Mouse (Mus musculus): Measurements from ENCODE around the gene Ppp1r36.

Gene Ppp1r36

GRCm38 (mm10) chr12:76417433-76417854, at the start of gene Ppp1r36:
Gene Ppp1r36 (plus strand): TSS chr12:76417538.
- DNase-seq = peak; percentile 60 to 72

- DNase-seq = no peak
Measured at GRCm38 (mm10) chr12:76368201-76368789, 49.0 kb upstream of the Ppp1r36 start.

GRCm38 (mm10) chr12:76368790-76369205, 48.5 kb upstream of the Ppp1r36 start:
- DNase-seq = peak; percentile 65 to 77

DNA sequence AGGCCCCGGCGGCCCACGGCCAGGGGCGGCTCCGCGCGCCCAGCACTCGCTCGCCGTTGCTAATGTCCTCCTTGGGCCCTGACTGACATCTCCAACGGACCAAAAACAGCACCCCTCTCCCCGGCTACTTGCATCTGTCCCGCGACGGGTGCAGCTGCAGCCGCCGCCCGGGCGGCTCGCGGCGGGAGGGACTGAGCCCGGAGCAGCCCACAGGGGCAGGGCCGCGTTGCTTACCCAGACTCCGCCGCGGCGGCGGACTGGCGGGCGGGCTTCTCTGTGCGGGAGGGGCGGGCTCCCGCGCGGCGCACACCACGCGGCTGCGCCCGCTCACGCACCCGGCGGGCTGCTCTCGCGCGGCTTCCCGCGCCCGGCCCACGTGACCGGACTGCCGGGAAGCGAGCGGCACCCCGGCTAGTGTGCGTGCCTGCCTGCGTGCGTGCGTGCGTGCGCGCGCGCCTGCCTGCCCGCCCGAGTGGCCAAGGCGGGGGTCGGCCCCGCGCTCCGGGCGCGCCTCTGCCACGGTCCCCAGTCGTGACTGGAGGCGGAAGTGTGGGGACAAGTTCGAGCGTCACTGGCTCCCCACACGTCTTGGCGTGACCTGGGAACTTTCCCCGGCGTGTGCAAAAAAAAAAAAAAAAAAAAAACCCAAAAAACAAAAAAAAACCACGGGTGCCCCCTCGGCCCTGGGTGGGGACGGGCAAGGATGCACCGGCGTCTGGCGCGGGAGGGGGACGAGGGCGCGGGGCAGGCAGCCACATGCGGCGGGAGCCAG, 47.9 kb upstream of the Ppp1r36 start, which contains the start of gene Zbtb25:
TSS of gene Zbtb25 (minus strand) at position 397 of the 772 bp plus-strand sequence.
- peak; percentile 83 to 92 for DNase-seq

DNA sequence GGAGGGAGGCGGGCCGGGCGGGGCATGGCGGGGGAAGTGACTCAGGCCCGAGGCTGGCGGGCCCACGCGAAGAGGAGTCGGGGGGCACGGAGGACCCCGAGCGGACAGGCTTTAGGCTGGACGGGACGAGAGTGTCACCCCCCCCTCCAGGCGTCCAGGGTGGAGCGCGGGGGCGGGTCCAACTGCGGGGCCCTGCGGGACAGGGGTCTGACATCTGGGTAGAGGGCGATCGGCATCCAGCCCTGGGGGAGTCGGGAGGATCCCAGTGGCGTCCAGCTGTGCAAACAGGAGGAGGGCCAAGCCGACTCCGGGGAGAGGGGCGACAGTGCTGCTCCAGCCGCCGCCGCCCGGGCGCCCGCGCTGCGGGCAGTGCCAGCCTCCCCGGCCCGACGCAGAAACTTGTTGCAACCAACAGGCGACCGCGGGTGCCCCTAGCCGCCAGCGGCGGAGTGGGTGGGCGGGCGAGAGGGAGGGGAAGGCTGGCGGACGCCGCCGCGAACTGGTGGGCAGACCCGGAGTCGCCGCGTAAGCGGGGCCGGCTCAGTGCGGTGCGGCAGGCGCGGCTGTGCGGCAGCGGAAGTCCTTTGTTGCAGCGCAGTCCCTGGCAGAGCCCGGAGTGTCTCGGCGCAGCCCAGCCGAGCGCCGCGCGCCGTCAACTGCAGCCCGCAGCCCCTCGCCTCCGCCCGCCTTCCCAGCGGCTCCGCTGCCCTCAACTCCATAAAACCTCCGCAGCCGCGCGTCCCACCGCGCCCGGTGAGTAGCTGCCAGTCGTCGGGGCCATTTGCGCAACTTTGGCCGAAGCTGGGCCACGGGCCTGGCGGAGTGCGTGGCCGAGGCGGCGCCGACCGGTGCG, 47.1 kb upstream of the Ppp1r36 start, which contains the start of gene Zbtb1:
TSS of gene Zbtb1 (plus strand) at position 289 of the 853 bp plus-strand sequence.
- DNase-seq = peak; percentile 83 to 91

DNA sequence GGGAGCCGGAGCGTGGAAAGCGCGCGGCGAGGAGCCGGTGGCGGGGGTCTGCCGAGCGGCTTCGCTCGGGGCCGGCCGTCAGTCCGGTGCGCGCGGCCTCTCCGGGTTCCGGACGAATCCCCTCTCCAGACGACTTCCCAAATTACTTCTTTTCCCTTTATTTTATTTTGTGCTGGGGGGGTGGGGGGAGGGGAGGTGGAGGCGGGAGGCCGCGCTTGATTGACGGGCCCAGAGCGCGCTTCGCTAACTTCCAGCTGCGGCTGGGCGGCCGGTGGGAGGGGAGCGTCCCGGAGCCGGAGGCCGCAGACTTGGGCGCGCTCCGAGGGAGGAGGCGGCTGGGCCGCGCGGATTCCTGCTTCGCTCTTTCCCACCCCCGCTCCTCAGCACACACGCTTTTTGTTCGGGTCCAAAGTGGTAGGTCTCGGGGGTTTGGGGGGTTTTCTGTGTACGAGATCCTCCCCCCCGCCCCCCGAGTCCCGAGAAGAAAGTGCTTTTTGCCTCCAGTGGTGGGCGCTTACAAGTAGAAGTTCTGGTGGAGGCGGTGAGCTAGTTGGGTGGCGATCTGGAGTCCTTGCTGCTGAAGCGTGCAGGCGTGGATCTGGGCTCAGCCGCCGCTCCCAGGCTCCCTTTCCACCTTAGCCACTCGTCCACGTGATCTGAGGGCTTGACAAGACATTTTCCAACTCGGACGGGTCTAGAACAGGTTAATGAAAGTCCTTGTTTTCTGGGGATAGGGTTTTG, 46.3 kb upstream of the Ppp1r36 start:
- peak; percentile 86 to 92 for DNase-seq

- DNase-seq = no peak
Measured at GRCm38 (mm10) chr12:76372046-76372445, 45.3 kb upstream of the Ppp1r36 start.

GRCm38 (mm10) chr12:76372881-76373818, 44.2 kb upstream of the Ppp1r36 start:
- DNase-seq = peak; percentile 22 to 27

- DNase-seq = no peak
Measured at GRCm38 (mm10) chr12:76373991-76374390, 43.3 kb upstream of the Ppp1r36 start.

DNA sequence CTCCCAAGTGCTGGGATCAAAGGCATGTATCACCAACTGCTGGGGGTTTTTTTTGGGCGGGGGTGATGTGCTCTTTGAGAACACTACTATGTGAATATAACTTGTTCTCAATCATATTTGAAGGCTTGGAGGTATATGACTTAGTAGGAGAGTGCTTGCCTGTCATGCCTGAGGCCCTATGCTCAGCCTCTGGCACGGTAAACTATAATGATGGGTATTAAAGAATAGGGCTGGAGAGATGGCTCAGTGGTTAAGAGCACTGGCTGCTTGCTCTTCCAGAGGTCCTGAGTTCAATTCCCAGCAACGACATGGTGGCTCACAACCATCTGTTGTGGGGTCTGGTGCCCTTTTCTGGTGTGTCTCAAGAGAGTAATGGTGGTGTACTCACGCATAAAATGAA, 42.4 kb upstream of the Ppp1r36 start:
- no peak for DNase-seq

GRCm38 (mm10) chr12:76375506-76375905, 41.8 kb upstream of the Ppp1r36 start:
- DNase-seq = no peak

DNA sequence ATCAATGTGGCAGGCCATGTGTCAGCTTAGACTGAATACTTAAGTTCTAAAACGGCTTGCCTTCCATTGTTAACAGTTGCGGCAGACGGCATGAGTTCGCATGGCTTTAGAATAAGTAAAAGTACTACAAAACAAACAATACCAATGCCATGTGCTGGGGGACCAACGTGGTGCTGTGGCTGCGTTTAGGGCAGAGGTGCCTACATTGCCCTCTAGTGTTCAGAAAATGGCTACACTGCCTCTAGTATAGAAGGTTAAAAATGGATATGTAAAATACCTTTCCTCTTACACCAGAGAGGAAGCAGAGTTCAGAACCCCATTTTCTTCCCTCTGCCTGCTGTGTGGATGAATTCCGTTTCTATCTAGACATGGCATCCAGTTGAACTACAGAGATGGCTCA, 40.7 kb upstream of the Ppp1r36 start:
- DNase-seq = peak in 1 of 2 experiments; percentile 36

DNA sequence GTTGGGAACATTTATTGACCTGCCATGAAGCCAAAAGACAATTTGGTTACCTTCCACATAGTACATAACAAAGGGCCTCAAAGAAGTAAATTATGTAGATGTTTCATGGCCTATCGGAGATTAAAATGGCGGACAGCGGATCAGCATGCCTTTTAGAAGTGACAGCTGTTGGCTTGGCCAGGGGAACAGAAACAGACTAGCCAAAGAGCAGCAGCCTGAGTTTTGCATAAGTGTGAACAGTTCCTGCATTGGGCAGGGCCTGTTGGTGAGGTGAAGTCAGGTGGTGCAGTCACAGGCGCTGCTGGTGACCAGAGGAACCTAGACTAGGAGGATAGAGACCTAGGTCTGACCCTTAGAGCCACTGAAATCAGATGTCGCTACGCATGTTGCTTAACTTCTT, 40.3 kb upstream of the Ppp1r36 start:
- DNase-seq = no peak

DNA sequence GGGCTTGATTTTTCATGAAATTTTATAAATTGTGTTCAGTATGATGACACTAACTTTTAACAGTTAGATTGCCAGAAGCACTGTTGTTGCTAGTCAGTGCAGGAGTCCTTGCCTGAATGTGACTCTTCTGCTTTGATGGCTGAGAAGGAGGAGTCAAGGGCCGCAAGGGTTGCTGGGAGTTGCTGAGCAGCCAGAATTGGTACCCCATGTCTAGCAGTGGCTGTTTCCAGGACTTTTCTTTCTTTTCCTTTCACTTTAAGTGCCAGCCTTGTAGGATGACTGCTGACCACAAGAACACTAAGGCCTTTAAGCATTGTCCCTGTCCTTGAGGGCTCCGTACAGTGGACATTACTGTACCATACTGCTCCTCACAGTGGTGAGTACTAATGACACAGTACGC, 39.6 kb upstream of the Ppp1r36 start:
- no peak for DNase-seq

- no peak for DNase-seq
Measured at GRCm38 (mm10) chr12:76378556-76378955, 38.8 kb upstream of the Ppp1r36 start.

- DNase-seq = no peak
Measured at GRCm38 (mm10) chr12:76380151-76380550, 37.2 kb upstream of the Ppp1r36 start.

DNA sequence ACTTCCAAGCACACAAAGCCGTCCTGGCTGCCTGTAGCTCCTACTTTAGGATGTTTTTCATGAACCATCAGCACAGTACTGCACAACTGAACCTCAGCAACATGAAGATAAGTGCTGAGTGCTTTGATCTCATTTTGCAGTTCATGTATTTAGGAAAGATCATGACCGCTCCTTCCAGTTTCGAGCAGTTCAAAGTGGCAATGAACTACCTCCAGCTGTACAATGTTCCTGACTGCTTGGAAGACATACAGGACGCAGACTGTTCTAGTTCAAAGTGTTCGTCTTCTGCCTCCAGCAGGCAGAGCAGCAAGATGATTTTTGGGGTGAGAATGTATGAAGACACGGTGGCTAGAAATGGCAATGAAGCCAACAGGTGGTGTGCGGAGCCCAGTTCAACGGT, 32.0 kb upstream of the Ppp1r36 start:
- DNase-seq = no peak

DNA sequence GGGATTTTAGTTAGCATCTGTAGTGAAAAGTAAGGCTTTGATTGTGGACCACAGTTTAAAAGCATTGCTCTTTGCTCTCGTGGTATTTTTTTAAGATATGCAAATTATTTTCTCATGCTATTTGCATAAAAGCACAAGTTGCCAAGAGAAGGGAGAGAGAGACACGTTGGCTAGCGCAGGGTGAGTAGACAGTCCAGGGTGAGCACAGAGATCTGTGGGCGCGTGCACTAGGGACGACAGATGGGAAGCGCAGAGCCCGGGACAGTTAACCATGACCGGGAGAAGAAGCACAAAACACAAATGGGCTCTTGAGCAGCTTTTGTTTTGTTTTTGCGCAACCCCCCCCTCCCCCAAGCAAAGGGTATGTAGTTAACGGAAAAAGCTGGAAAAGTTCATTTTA, 28.5 kb upstream of the Ppp1r36 start:
- DNase-seq = no peak

GRCm38 (mm10) chr12:76391595-76392271, 25.6 kb upstream of the Ppp1r36 start:
- no peak for DNase-seq

DNA sequence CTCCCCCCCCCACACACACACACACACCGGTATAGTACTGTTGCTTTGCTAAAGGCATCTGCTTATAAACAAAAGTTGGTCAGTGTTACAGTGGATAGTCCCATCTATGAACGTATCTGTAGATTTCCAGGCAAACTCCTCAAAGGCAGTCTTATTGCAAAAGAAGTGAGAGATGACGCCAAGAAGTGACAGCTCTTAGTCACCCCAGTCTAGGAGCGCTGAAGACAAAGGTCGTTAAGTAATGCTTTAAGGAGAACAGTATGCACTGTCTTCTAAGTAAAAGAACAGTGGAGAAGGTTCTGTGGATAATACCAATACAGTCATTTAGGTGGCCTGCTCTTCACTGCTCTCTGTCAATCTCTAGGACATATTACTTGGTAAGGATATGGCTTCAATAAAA, 24.4 kb upstream of the Ppp1r36 start:
- DNase-seq = no peak

GRCm38 (mm10) chr12:76397281-76397680, 20.1 kb upstream of the Ppp1r36 start:
- no peak for DNase-seq
